Mouse (Mus musculus) heart, adult 2 months (tissue): ENCODE measurements around the gene Ctu2.

ENCODE experiments used
- CTCF ChIP-seq: fragments of 200-600 bp; IDR thresholded peaks from 2 replicates; pipeline ENCODE4 v1.8.1; 2022; ENCODE audit warnings: antibody characterized with exemption, mild to moderate bottlenecking, moderate library complexity
- EP300 ChIP-seq: fragments of 200-500 bp; IDR thresholded peaks from 2 replicates; pipeline ENCODE4 v1.6.1; 2011; ENCODE audit warnings: low read depth, low read length, control low read depth; ENCODE audit not compliant: insufficient read depth

GRCm38 (mm10) chr8:122497912-122498311 is 22.0 kb downstream of the Ctu2 start:
- TF ChIP-seq EP300: no peak
- peak; percentile 59 for TF ChIP-seq CTCF
